Mouse (Mus musculus): Measurements from ENCODE around the gene Olfr613.
"Not testable (repeated sequence)": the region's sequence is repeated elsewhere in the genome, so short reads cannot be mapped to it uniquely, and the experiment has no call there.

Gene Olfr613

DNA sequence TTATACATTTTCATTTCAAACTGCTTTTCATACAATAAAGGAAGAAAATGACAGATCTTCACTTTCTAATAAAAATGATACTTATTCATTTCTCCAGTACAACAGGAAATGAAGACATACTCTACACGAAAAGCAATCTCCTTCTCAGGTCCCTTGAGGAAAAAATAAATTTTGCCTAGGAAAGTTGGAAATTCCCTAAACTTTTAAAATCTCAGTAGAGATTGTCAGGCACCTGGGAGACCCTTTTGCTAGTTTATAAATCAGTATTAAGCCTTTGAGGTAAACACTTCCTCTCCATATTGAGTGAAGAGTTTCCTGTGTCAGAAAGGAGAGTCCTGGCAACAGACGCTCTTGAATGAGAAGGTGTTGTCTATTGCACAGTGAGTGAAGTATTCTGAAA lies at the start of gene Olfr613:
Gene Olfr613 (plus strand): TSS at position 301 of the 400 bp plus-strand sequence.
- DNase-seq (ENCODE audit: low spot score): no peak

DNA sequence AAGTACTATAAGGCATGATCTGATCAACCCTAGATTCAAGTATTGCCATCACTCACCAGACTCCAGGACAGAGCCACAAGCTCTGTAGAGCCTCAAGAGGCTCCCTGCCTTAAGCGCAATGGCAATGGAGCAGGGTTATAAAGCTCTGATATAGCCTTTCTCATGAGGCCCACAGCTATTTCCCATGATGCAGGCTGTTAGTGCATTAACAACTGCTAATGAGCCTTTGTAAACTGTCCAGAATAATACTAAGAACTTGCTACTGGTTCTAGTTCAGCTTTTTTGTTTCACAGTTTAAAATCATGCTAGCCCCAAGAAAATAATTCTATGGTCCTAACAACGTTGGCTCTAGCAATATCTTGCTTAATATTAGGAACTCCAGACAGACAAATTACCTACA lies 35.9 kb upstream of the Olfr613 start, which contains the start of gene Olfr610:
Gene Olfr610 (minus strand): TSS at position 101 of the 400 bp plus-strand sequence.
- no peak for DNase-seq (ENCODE audit: low spot score)

DNA sequence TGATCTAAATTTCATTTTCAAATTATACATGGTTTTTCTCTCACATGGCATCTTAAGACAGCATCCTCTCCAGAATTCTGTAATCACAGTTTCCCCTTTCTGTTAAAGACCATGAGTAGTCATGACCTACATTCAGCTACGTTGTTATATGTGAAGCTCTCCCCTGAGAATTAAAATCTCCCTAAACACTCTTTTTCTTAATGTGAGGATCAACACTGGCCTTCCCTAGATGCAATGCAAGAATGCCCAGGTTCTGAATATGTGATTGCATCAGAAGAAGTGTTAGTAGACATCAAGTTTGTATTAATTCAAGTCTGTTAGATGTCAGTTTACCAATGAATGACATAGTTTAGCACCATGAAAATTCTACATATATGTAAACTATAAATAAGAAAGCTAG lies 27.1 kb upstream of the Olfr613 start, which contains the start of gene Olfr611:
Gene Olfr611 (minus strand): TSS at position 101 of the 400 bp plus-strand sequence.
- not testable (repeated sequence) for DNase-seq (ENCODE audit: low spot score)

DNA sequence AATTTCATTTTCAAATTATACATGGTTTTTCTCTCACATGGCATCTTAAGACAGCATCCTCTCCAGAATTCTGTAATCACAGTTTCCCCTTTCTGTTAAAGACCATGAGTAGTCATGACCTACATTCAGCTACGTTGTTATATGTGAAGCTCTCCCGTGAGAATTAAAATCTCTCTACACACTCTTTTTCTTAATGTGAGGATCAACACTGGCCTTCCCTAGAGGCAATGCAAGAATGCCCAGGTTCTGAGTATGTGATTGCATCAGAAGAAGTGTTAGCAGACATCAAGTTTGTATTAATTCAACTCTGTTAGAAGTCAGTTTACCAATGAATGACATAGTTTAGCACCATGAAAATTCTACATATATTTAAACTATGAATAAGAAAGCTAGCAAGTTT lies 5.3 kb upstream of the Olfr613 start, which contains the start of gene Olfr612:
Gene Olfr612 (minus strand): TSS at position 101 of the 400 bp plus-strand sequence.
- not testable (repeated sequence) for DNase-seq (ENCODE audit: low spot score)

DNA sequence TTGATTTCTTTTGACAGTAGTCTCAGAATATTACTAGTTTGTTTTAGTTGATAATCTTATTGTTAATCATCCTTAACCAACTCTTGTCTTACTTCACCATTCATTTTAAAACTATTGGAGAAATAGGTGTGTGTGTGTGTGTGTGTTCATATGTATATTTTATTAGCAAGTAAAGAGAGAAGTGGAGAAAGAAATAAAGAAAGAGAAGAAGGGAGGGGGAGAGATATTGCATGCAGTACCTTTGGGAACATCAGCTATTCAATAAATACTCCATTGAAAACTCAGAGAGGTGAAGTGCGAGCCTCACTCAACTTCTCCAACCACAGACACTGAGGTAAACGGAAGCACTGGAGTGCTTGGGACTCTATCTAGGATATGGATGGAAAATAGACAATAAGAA lies 7.9 kb downstream of the Olfr613 start, which contains the start of gene Olfr615:
Gene Olfr615 (plus strand): TSS at position 301 of the 400 bp plus-strand sequence.
- DNase-seq (ENCODE audit: low spot score): no peak

DNA sequence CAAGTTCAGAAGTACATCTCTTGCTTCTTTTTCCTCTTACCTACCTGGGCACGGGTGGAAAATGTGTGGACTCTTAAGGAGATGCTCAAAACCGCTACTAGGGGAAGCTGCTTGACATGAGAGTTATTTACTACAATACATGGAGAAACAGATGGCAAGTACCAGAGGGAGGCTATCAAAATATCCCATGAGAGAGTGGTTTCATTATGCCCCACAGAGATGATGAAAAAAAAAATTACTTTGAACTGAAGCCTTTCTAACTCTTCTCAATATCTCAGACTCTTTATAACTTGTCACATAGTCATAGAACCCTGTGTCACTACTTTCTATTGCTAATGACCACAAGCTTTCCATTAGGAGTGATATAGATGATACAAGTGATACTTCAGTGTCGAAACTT lies 21.2 kb downstream of the Olfr613 start, which contains the start of gene Olfr616:
Gene Olfr616 (minus strand): TSS at position 101 of the 400 bp plus-strand sequence.
- no peak for DNase-seq (ENCODE audit: low spot score)

DNA sequence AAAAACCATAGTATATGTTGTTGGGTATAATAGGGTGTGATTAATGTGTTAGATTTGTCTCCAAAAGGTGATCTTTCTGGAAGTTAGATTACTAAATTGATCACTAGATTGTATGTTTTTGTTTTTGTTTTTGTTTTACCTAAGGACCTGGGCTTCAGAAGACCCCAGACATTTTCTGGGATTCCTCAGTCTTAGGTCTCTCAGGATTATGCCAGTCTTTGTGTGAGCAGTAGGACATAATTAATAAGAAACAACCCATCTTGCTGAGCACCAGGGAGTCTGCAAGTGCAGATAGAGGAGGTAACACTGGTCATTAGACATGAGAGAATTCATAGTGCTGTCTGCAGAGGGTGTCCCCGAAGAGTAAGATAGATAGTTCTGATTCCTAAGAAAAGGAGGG lies 24.9 kb downstream of the Olfr613 start, which contains the start of gene Olfr617:
Gene Olfr617 (plus strand): TSS at position 301 of the 400 bp plus-strand sequence.
- DNase-seq (ENCODE audit: low spot score): no peak

DNA sequence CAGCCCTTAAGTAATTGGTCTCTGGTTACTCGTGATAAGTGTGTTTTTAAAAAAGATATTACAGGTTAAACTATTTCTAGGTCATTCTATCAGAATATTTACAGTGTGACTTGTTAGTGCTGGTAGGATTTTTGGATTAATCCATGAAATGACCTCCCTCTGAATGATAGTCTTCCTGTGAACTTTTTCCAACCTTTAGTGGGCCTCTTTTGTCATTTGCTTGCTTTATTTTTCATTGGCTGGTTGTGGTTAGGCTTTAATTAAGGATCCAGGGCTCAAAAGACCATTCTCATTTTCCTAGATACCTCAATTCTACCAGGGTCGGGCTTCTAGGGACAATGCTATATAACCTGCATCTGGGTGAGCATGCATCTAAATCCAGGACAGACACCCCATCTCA lies 41.9 kb downstream of the Olfr613 start, which contains the start of gene Olfr618:
Gene Olfr618 (plus strand): TSS at position 301 of the 400 bp plus-strand sequence.
- no peak for DNase-seq (ENCODE audit: low spot score)

DNA sequence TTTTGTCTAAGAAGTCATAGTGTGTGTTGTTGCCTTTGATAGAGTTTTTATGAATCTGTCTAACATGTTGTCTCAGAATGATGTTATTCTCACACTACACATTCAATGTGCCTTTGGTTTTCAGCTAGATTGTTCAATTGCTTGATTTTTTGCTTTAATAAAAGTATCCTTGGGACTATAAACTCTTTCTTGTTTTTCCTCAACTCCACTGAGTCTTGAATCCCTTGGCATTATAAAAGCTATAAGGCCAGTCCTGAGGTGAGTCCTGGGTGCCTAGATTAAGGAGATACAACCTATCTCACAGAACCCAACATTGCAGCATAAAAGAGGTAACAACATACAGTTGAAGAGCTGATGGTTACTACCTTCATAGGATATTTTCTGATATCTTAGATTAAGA lies 52.4 kb downstream of the Olfr613 start, which contains the start of gene Olfr619:
Gene Olfr619 (plus strand): TSS at position 301 of the 400 bp plus-strand sequence.
- DNase-seq (ENCODE audit: low spot score): no peak
